Mouse (Mus musculus): ENCODE data around the gene Slc5a4b.

DNA sequence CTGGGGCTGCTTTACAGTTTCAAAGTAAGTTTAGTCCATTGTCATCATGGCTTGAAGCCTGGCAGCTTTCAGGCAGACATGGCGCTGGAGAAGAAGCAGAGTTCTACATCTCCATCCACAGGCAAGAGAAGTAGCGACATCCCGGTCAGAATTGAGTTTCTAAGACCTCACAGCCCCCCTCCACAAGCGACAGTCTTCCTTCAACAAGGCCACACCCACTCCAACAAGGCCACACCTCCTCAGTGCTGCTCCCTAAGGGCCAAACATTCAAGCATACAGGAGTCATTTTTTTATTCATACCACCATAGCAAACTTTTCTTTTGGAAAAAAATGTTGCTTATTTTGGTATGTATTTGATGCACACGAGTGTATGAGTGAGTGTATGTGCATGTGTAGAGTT is 80.3 kb downstream of the Slc5a4b start:
- TF ChIP-seq CTCF (conservative IDR thresholded peaks at IDR 0.05; ENCODE audit: low read length) (no peak), NANOG (IDR thresholded peaks at IDR 0.05; ENCODE audit: borderline replicate concordance, low read length) (no peak)

All from E14TG2a.4 (cell line).